Mouse (Mus musculus) liver, adult 2 months (tissue): ENCODE data around the gene Cox19. TPM values are rescaled to one million over a fixed set of nuclear protein-coding genes. Genes with fewer than 3 reads are reported as not detected.
"Not testable (repeated sequence)": the region's sequence is repeated elsewhere in the genome, so short reads cannot be mapped to it uniquely, and the experiment has no call there.

Source experiments
- DNase-seq: peaks from one replicate; pipeline ENCODE4 v3.0.0-alpha.2; 2011; ENCODE audit warnings: low read depth, low spot score; ENCODE audit errors: extremely low read depth
- H3K27ac ChIP-seq: fragments of 200-500 bp; replicated peaks from 2 replicates; pipeline ENCODE4 v1.5.1; 2012; ENCODE audit warnings: low read depth, mild to moderate bottlenecking, control low read depth, inconsistent platforms, low read length; ENCODE audit not compliant: insufficient read depth
- H3K27me3 ChIP-seq: fragments of 200-500 bp; 2 replicates; pipeline ENCODE4 v1.6.1; 2012; ENCODE audit warnings: mild to moderate bottlenecking, moderate library complexity, low read length, inconsistent platforms; ENCODE audit not compliant: control insufficient read depth, insufficient read depth
- H3K36me3 ChIP-seq: fragments of 200-500 bp; 2 replicates; pipeline ENCODE4 v1.6.1; 2012; ENCODE audit warnings: low read length, inconsistent platforms; ENCODE audit not compliant: control insufficient read depth, insufficient read depth
- H3K4me1 ChIP-seq: fragments of 200-500 bp; 2 replicates; pipeline ENCODE4 v1.6.1; 2011; ENCODE audit warnings: low read length; ENCODE audit not compliant: control insufficient read depth, insufficient read depth
- H3K4me3 ChIP-seq: fragments of 200-500 bp; 2 replicates; pipeline ENCODE4 v1.5.1; 2011; ENCODE audit warnings: low read depth, mild to moderate bottlenecking, control low read depth, low read length, moderate library complexity; ENCODE audit not compliant: insufficient read depth
- H3K79me2 ChIP-seq: fragments of 200-500 bp; 2 replicates; pipeline ENCODE4 v1.6.1; 2012; ENCODE audit warnings: inconsistent platforms, mild to moderate bottlenecking, low read length, moderate library complexity; ENCODE audit not compliant: control insufficient read depth, insufficient read depth
- H3K9ac ChIP-seq: fragments of 200-500 bp; 2 replicates; pipeline ENCODE4 v1.6.1; 2012; ENCODE audit warnings: low read depth, mild to moderate bottlenecking, control low read depth, inconsistent platforms, low read length
- CTCF ChIP-seq: fragments of 200-500 bp; IDR thresholded peaks from 2 replicates; pipeline ENCODE4 v1.5.1; 2011; ENCODE audit warnings: low read depth, low read length, control low read depth
- POLR2A ChIP-seq: fragments of 200-500 bp; IDR thresholded peaks from 2 replicates; pipeline ENCODE4 v1.6.1; 2011; ENCODE audit warnings: low read length, control low read depth; ENCODE audit not compliant: insufficient read depth; ENCODE audit errors: extremely low read depth
- WGBS: fragments of 180-500 bp; shearing (Covaris S2); methylation state at CpG from one replicate; pipeline ENCODE4 v1.1.7; 2018; 5-methylcytosine and 5-hydroxymethylcytosine counted together
- polyA plus RNA-seq: library from polyadenylated mRNA; depleted of rRNA; stranded (reverse); fragments of >200 nt; gene quantifications from 2 replicates; pipeline ENCODE4 v1.2.3, GENCODE M21; 2012
- total RNA-seq: library from RNA; depleted of rRNA; stranded (reverse); fragments of >200 nt; gene quantifications from 2 replicates; pipeline ENCODE4 v1.2.3, GENCODE M21; 2014

Cox19 gene
- total and polyA plus RNA-seq, 2 experiments, result 23.6 to 82.4 TPM

GRCm38 (mm10) chr5:139334394-139334793 lies 16.8 kb downstream of the Cox19 start:
- peak; percentile 12; the same call in 1 of the 2 replicates for TF ChIP-seq CTCF
- 91% methylated on average over 10 of the region's 10 CpGs for WGBS
- not testable (repeated sequence) for H3K79me2 ChIP-seq, H3K36me3 ChIP-seq, H3K27me3 ChIP-seq, H3K9ac ChIP-seq, H3K27ac ChIP-seq, H3K4me3 ChIP-seq, DNase-seq
- peaks cover 26% of the 10 kb centered on the region for H3K4me1 ChIP-seq

GRCm38 (mm10) chr5:139333301-139334013 lies 17.8 kb downstream of the Cox19 start:
- Histone ChIP-seq H3K27ac (peak overlapping the region; percentile 76), H3K4me1 (peaks cover 26% of the 10 kb centered on the region)

GRCm38 (mm10) chr5:139332590-139333272 lies 18.5 kb downstream of the Cox19 start:
- DNase-seq, result peak; percentile 76
- H3K9ac ChIP-seq, result peak overlapping the region; percentile 17
- no peaks in the 10 kb centered on the region for H3K27me3 ChIP-seq
- H3K27ac ChIP-seq, result peak overlapping the region; percentile 66
- H3K4me1 ChIP-seq, result peaks cover 26% of the 10 kb centered on the region
- no peaks in the 10 kb centered on the region for H3K79me2 ChIP-seq
- TF ChIP-seq CTCF, result no peak
- no peak for TF ChIP-seq POLR2A
- H3K36me3 ChIP-seq, result no peaks in the 10 kb centered on the region
- no peak overlapping the region for H3K4me3 ChIP-seq
- 73% methylated on average over 8 of the region's 8 CpGs for WGBS

More at GRCm38 (mm10) chr5:139333301-139334013, 17.8 kb downstream of the Cox19 start:
- Histone ChIP-seq H3K27me3 (no peaks in the 10 kb centered on the region), H3K4me3 (no peak overlapping the region), H3K79me2 (no peaks in the 10 kb centered on the region), H3K9ac (peak overlapping the region; percentile 6; the same call in 1 of the 2 replicates), H3K36me3 (no peaks in the 10 kb centered on the region)
- peak; percentile 83 for DNase-seq
- 41% methylated on average over 16 of the region's 16 CpGs for WGBS
- peak; percentile 58 for TF ChIP-seq CTCF
- TF ChIP-seq POLR2A, result no peak

- H3K27ac ChIP-seq, result no peak overlapping the region
- TF ChIP-seq POLR2A (no peak), CTCF (peak; percentile 95)
- H3K27me3 ChIP-seq, result no peaks in the 10 kb centered on the region
- WGBS, result 20% methylated on average over 8 of the region's 8 CpGs
- no peaks in the 10 kb centered on the region for H3K79me2 ChIP-seq
- peaks cover 26% of the 10 kb centered on the region for H3K4me1 ChIP-seq
- no peaks in the 10 kb centered on the region for H3K36me3 ChIP-seq
- peak; percentile 61 for DNase-seq
- H3K9ac ChIP-seq, result no peak overlapping the region
- H3K4me3 ChIP-seq, result no peak overlapping the region
Observed at GRCm38 (mm10) chr5:139331742-139332141, 19.5 kb downstream of the Cox19 start.

- Histone ChIP-seq H3K9ac (no peak overlapping the region), H3K27ac (no peak overlapping the region), H3K36me3 (no peaks in the 10 kb centered on the region), H3K4me1 (peaks cover 26% of the 10 kb centered on the region), H3K79me2 (no peaks in the 10 kb centered on the region), H3K27me3 (no peaks in the 10 kb centered on the region), H3K4me3 (no peak overlapping the region)
- DNase-seq, result no peak
- WGBS, result 86% methylated on average over 7 of the region's 7 CpGs
- no peak for TF ChIP-seq POLR2A
- no peak for TF ChIP-seq CTCF
Observed at GRCm38 (mm10) chr5:139330766-139331165, 20.5 kb downstream of the Cox19 start.

- no peak for DNase-seq
- H3K36me3 ChIP-seq, result no peaks in the 10 kb centered on the region
- WGBS, result 64% methylated on average over 7 of the region's 7 CpGs
- H3K27ac ChIP-seq, result no peak overlapping the region
- no peaks in the 10 kb centered on the region for H3K79me2 ChIP-seq
- H3K9ac ChIP-seq, result no peak overlapping the region
- peaks cover 4% of the 10 kb centered on the region; the same call in 1 of the 2 replicates for H3K27me3 ChIP-seq
- TF ChIP-seq CTCF (no peak), POLR2A (no peak)
- H3K4me1 ChIP-seq, result peaks cover 7% of the 10 kb centered on the region
- no peak overlapping the region for H3K4me3 ChIP-seq
Observed at GRCm38 (mm10) chr5:139327634-139328020, 23.6 kb downstream of the Cox19 start.
